Mouse (Mus musculus): Measurements from ENCODE around the gene Rere. TPM values are rescaled to one million over a fixed set of nuclear protein-coding genes. Genes with fewer than 3 reads are reported as not detected.

Rere gene
- total and polyA plus RNA-seq, 3 experiments, result 4.1 to 31.8 TPM; not detected in 1

- Histone ChIP-seq H3K27me3 (ENCODE audit: control insufficient read depth in 1 of 2, insufficient read depth in 2 of 2, low read length in 2 of 2) (no peaks in the 10 kb centered on the region), H3K79me2 (ENCODE audit: control insufficient read depth, insufficient read depth, low read length, poor library complexity) (no peaks in the 10 kb centered on the region; the same call in 1 of the 2 replicates), H3K9ac (ENCODE audit: control insufficient read depth, low read depth, low read length, poor library complexity, severe bottlenecking) (no peak overlapping the region), H3K9me3 (replicated peaks; ENCODE audit: insufficient read depth, low read length) (no peaks in the 10 kb centered on the region), H3K27ac (ENCODE audit: control insufficient read depth, low read depth, low read length) (no peak overlapping the region), H3K4me1 (ENCODE audit: control insufficient read depth in 1 of 2, insufficient read depth in 2 of 2, low read length in 2 of 2) (peaks cover 0 to 4% of the 10 kb centered on the region in 2 experiments; a peak in 2 of 4 replicates), H3K4me3 (ENCODE audit: control insufficient read depth in 1 of 2, insufficient read depth in 1 of 2, low read depth in 2 of 2, low read length in 2 of 2) (no peak overlapping the region), H3K36me3 (ENCODE audit: control insufficient read depth in 1 of 2, insufficient read depth in 2 of 2, low read length in 2 of 2) (peaks cover 0 to 3% of the 10 kb centered on the region in 2 experiments; a peak in 2 of 4 replicates)
- TF ChIP-seq MXI1 (IDR thresholded peaks at IDR 0.05; ENCODE audit: low read depth, low read length) (no peak), SMC3 (IDR thresholded peaks at IDR 0.05; ENCODE audit: low read depth, low read length) (no peak), USF2 (IDR thresholded peaks at IDR 0.05; ENCODE audit: borderline replicate concordance in 1 of 2, insufficient read depth in 1 of 2, low read depth in 1 of 2, low read length in 2 of 2) (no peak), CHD1 (IDR thresholded peaks at IDR 0.05; ENCODE audit: low read depth, low read length) (no peak), JUND (IDR thresholded peaks at IDR 0.05; ENCODE audit: low read depth, low read length) (no peak), MAFK (IDR thresholded peaks at IDR 0.05; ENCODE audit: borderline replicate concordance, low read depth, low read length) (no peak), MYB (IDR thresholded peaks at IDR 0.05; ENCODE audit: low read depth, low read length) (no peak), RCOR1 (IDR thresholded peaks at IDR 0.05; ENCODE audit: low read depth, low read length) (no peak), GABPA (IDR thresholded peaks at IDR 0.05; ENCODE audit: low read depth, low read length) (no peak), NELFE (IDR thresholded peaks at IDR 0.05; ENCODE audit: low read depth, low read length) (no peak), POLR2A (IDR thresholded peaks at IDR 0.05; ENCODE audit: control insufficient read depth in 1 of 2, insufficient read depth in 1 of 2, low read depth in 1 of 2, low read length in 2 of 2, poor library complexity in 1 of 2) (no peak), EP300 (IDR thresholded peaks at IDR 0.05; ENCODE audit: low read depth in 1 of 2, low read length in 2 of 2) (no peak), MAZ (IDR thresholded peaks at IDR 0.05; ENCODE audit: low read depth, low read length) (no peak)
- no peak for DNase-seq (ENCODE audit: low read depth, low spot score)
Measured at GRCm38 (mm10) chr4:150581931-150582723, 300.7 kb downstream of the Rere start.

GRCm38 (mm10) chr4:150582966-150583776 is 301.7 kb downstream of the Rere start:
- Histone ChIP-seq H3K4me1 (ENCODE audit: control insufficient read depth in 1 of 2, insufficient read depth in 2 of 2, low read length in 2 of 2) (peaks cover 0 to 4% of the 10 kb centered on the region in 2 experiments; a peak in 2 of 4 replicates), H3K27ac (ENCODE audit: control insufficient read depth, low read depth, low read length) (no peak overlapping the region), H3K27me3 (ENCODE audit: control insufficient read depth in 1 of 2, insufficient read depth in 2 of 2, low read length in 2 of 2) (no peaks in the 10 kb centered on the region), H3K36me3 (ENCODE audit: control insufficient read depth in 1 of 2, insufficient read depth in 2 of 2, low read length in 2 of 2) (peaks cover 0 to 3% of the 10 kb centered on the region in 2 experiments; a peak in 1 of 4 replicates), H3K4me3 (ENCODE audit: control insufficient read depth in 1 of 2, insufficient read depth in 1 of 2, low read depth in 2 of 2, low read length in 2 of 2) (no peak overlapping the region), H3K79me2 (ENCODE audit: control insufficient read depth, insufficient read depth, low read length, poor library complexity) (no peaks in the 10 kb centered on the region), H3K9me3 (replicated peaks; ENCODE audit: insufficient read depth, low read length) (no peaks in the 10 kb centered on the region), H3K9ac (ENCODE audit: control insufficient read depth, low read depth, low read length, poor library complexity, severe bottlenecking) (no peak overlapping the region)
- TF ChIP-seq ZNF384 (IDR thresholded peaks at IDR 0.05; ENCODE audit: low read depth, low read length), result no peak
- no peak for TF ChIP-seq MXI1 (IDR thresholded peaks at IDR 0.05; ENCODE audit: low read depth, low read length)
- TF ChIP-seq BHLHE40 (IDR thresholded peaks at IDR 0.05; ENCODE audit: borderline replicate concordance, low read depth, low read length), result no peak
- no peak for TF ChIP-seq NRF1 (IDR thresholded peaks at IDR 0.05; ENCODE audit: insufficient read depth, low read depth, low read length, poor library complexity, severe bottlenecking)
- TF ChIP-seq HCFC1 (IDR thresholded peaks at IDR 0.05; ENCODE audit: low read depth, low read length), result no peak
- TF ChIP-seq TBP (IDR thresholded peaks at IDR 0.05; ENCODE audit: low read depth, low read length), result no peak
- no peak for TF ChIP-seq SMC3 (IDR thresholded peaks at IDR 0.05; ENCODE audit: low read depth, low read length)
- no peak for TF ChIP-seq MAX (IDR thresholded peaks at IDR 0.05; ENCODE audit: low read length)
- TF ChIP-seq GABPA (IDR thresholded peaks at IDR 0.05; ENCODE audit: low read depth, low read length), result no peak
- no peak for TF ChIP-seq RCOR1 (IDR thresholded peaks at IDR 0.05; ENCODE audit: low read depth, low read length)
- no peak for DNase-seq (ENCODE audit: low read depth, low spot score)

Data from MEL (cell line).